Mouse (Mus musculus) stomach, postnatal 0 days (tissue): Measurements from ENCODE around the gene Bcam.

Source experiments
- CTCF ChIP-seq: IDR thresholded peaks from 2 replicates; pipeline ENCODE4 v1.5.1; 2016; ENCODE audit warnings: antibody characterized with exemption, low read depth, mild to moderate bottlenecking, moderate library complexity
- EP300 ChIP-seq: optimal IDR thresholded peaks from 2 replicates; pipeline ENCODE3; 2016; ENCODE audit warnings: antibody characterized with exemption

DNA sequence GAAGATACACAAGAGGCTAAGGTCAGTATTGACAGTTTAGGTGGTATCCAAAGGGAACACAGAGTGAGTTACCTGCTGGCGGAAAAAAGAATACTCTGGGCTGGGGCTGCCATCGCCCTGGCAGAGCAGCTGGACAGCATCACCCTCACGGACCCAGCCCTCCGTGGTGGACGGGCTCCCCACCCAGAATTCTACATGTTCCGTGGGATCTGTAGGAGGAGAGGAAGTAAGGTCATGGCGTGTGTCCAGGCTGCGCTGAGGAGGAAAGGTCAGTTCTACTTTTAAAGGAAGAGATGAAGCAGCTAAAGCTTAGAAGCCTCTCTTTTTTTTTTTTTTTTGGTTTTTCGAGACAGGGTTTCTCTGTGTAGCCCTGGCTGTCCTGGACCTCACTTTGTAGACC, 6.2 kb downstream of the Bcam start:
- no peak for TF ChIP-seq CTCF
- TF ChIP-seq EP300 = no peak
